Mouse (Mus musculus) C2C12 (cell line): Measurements from ENCODE around the gene Dok4. TPM values are rescaled to one million over a fixed set of nuclear protein-coding genes. Genes with fewer than 3 reads are reported as not detected.

Source experiments
- H3K27me3 ChIP-seq: one replicate; pipeline ENCODE4 v1.6.1; 2011; ENCODE audit not compliant: control insufficient read depth, insufficient read depth, insufficient read length
- H3K36me3 ChIP-seq: one replicate; pipeline ENCODE4 v1.6.1; 2011; ENCODE audit not compliant: control insufficient read depth, insufficient read depth
- H3K4me3 ChIP-seq: one replicate; pipeline ENCODE4 v1.5.1; 2011; ENCODE audit warnings: mild to moderate bottlenecking, control low read depth; ENCODE audit not compliant: poor library complexity, insufficient read depth, severe bottlenecking
- H3K79me2 ChIP-seq: one replicate; pipeline ENCODE4 v1.6.1; 2011; ENCODE audit not compliant: control insufficient read depth, insufficient read depth
- H3K79me3 ChIP-seq: one replicate; pipeline ENCODE4 v1.6.1; 2011; ENCODE audit warnings: low read depth, control low read depth
- H3ac ChIP-seq: one replicate; pipeline ENCODE3; 2011; ENCODE audit warnings: low read depth; ENCODE audit not compliant: control insufficient read depth, insufficient read length
- CEBPB ChIP-seq: IDR thresholded peaks from one replicate; pipeline ENCODE4 v1.6.1; 2011; ENCODE audit warnings: low read depth, mild to moderate bottlenecking, control low read depth, moderate library complexity
- CTCF ChIP-seq: IDR thresholded peaks from one replicate; pipeline ENCODE4 v1.5.1; 2011; ENCODE audit not compliant: control insufficient read depth, insufficient read depth, insufficient read length
- FOSL1 ChIP-seq: IDR thresholded peaks from one replicate; pipeline ENCODE4 v1.8.0; 2011; ENCODE audit warnings: mild to moderate bottlenecking, low read length; ENCODE audit not compliant: poor library complexity, insufficient read depth, severe bottlenecking
- MAX ChIP-seq: IDR thresholded peaks from one replicate; pipeline ENCODE4 v1.6.1; 2011; ENCODE audit warnings: mild to moderate bottlenecking, control low read depth
- MYOD1 ChIP-seq: IDR thresholded peaks from one replicate; pipeline ENCODE4 v1.6.1; 2011; ENCODE audit warnings: low read depth; ENCODE audit not compliant: control insufficient read depth, insufficient read length
- MYOG ChIP-seq: IDR thresholded peaks from one replicate; pipeline ENCODE4 v1.6.1; 2011; ENCODE audit not compliant: control insufficient read depth, insufficient read length; ENCODE audit errors: extremely low read depth
- USF1 ChIP-seq: IDR thresholded peaks from one replicate; pipeline ENCODE4 v1.6.1; 2011; ENCODE audit warnings: low read depth, mild to moderate bottlenecking, control low read depth, moderate library complexity
- polyA plus RNA-seq: library from polyadenylated mRNA; unstranded; fragments of >200 nt; fragmentation: generic; extraction: Trizol; gene quantifications from one replicate; pipeline ENCODE4 v1.2.1, GENCODE M21; 2012; ENCODE audit warnings: missing spikeins

Dok4 gene
- polyA plus RNA-seq, 1 experiment = 6.7 TPM

GRCm38 (mm10) chr8:94826210-94826609, 49.9 kb downstream of the Dok4 start:
- H3K36me3 ChIP-seq = peaks cover 83% of the 10 kb centered on the region
- H3ac ChIP-seq = no peak overlapping the region
- no peak for TF ChIP-seq MAX
- TF ChIP-seq USF1 = no peak
- TF ChIP-seq CTCF = no peak
- TF ChIP-seq MYOD1 = no peak
- TF ChIP-seq CEBPB = no peak
- no peak for TF ChIP-seq FOSL1
- no peak for TF ChIP-seq MYOG
- peaks cover 4% of the 10 kb centered on the region for H3K79me3 ChIP-seq
- H3K79me2 ChIP-seq = peaks cover 18% of the 10 kb centered on the region
- H3K4me3 ChIP-seq = no peak overlapping the region
- H3K27me3 ChIP-seq = no peaks in the 10 kb centered on the region

GRCm38 (mm10) chr8:94825170-94825569, 51.0 kb downstream of the Dok4 start:
- H3K4me3 ChIP-seq = no peak overlapping the region
- peaks cover 90% of the 10 kb centered on the region for H3K36me3 ChIP-seq
- H3K79me2 ChIP-seq = peaks cover 8% of the 10 kb centered on the region
- TF ChIP-seq MAX (no peak), CEBPB (no peak), MYOG (no peak), MYOD1 (no peak), CTCF (no peak), USF1 (no peak), FOSL1 (no peak)
- H3ac ChIP-seq = no peak overlapping the region
- peaks cover 4% of the 10 kb centered on the region for H3K79me3 ChIP-seq
- H3K27me3 ChIP-seq = no peaks in the 10 kb centered on the region

- no peaks in the 10 kb centered on the region for H3K27me3 ChIP-seq
- H3ac ChIP-seq = no peak overlapping the region
- H3K79me2 ChIP-seq = no peaks in the 10 kb centered on the region
- H3K36me3 ChIP-seq = peaks cover 88% of the 10 kb centered on the region
- TF ChIP-seq CTCF (peak; percentile 15), USF1 (no peak)
- no peak overlapping the region for H3K4me3 ChIP-seq
- H3K79me3 ChIP-seq = no peaks in the 10 kb centered on the region
Measured at GRCm38 (mm10) chr8:94822637-94823560, 53.2 kb downstream of the Dok4 start.

GRCm38 (mm10) chr8:94821381-94821780, 54.7 kb downstream of the Dok4 start:
- TF ChIP-seq MYOG (no peak), MYOD1 (no peak), CEBPB (no peak), CTCF (no peak)
- H3K4me3 ChIP-seq = no peak overlapping the region
- H3ac ChIP-seq = no peak overlapping the region
- H3K79me3 ChIP-seq = no peaks in the 10 kb centered on the region
- H3K27me3 ChIP-seq = no peaks in the 10 kb centered on the region
- H3K36me3 ChIP-seq = peaks cover 76% of the 10 kb centered on the region
- H3K79me2 ChIP-seq = no peaks in the 10 kb centered on the region

GRCm38 (mm10) chr8:94820553-94820952, 55.6 kb downstream of the Dok4 start:
- Histone ChIP-seq H3ac (no peak overlapping the region), H3K4me3 (no peak overlapping the region), H3K27me3 (no peaks in the 10 kb centered on the region), H3K79me3 (no peaks in the 10 kb centered on the region), H3K79me2 (no peaks in the 10 kb centered on the region), H3K36me3 (peaks cover 68% of the 10 kb centered on the region)
- TF ChIP-seq MYOD1 = no peak
- TF ChIP-seq CTCF = no peak
- no peak for TF ChIP-seq CEBPB
- no peak for TF ChIP-seq FOSL1
- TF ChIP-seq MYOG = no peak
- TF ChIP-seq MAX = no peak

GRCm38 (mm10) chr8:94819671-94820179, 56.4 kb downstream of the Dok4 start:
- H3K27me3 ChIP-seq = no peaks in the 10 kb centered on the region
- no peak for TF ChIP-seq MAX
- TF ChIP-seq FOSL1 = no peak
- TF ChIP-seq MYOD1 = no peak
- TF ChIP-seq USF1 = no peak
- no peak for TF ChIP-seq CTCF
- TF ChIP-seq CEBPB = no peak
- no peak for TF ChIP-seq MYOG
- H3ac ChIP-seq = no peak overlapping the region
- H3K79me3 ChIP-seq = no peaks in the 10 kb centered on the region
- peaks cover 61% of the 10 kb centered on the region for H3K36me3 ChIP-seq
- H3K79me2 ChIP-seq = no peaks in the 10 kb centered on the region
- H3K4me3 ChIP-seq = no peak overlapping the region
